Mouse (Mus musculus): ENCODE data around the gene Samd4b.

- TF ChIP-seq GATA1 (IDR thresholded peaks at IDR 0.05; ENCODE audit: low read length) (no peak), TAL1 (IDR thresholded peaks at IDR 0.05; ENCODE audit: low read length) (no peak)
Measured at GRCm38 (mm10) chr7:28492310-28492709, 105.6 kb downstream of the Samd4b start.
